Mouse (Mus musculus): ENCODE measurements around the gene Zfp637. TPM values are rescaled to one million over a fixed set of nuclear protein-coding genes. Genes with fewer than 3 reads are reported as not detected.
"Not testable (repeated sequence)": the region's sequence is repeated elsewhere in the genome, so short reads cannot be mapped to it uniquely, and the experiment has no call there.

Gene Zfp637
- polyA plus RNA-seq, 1 experiment from 2014 or later = 81.3 TPM

DNA sequence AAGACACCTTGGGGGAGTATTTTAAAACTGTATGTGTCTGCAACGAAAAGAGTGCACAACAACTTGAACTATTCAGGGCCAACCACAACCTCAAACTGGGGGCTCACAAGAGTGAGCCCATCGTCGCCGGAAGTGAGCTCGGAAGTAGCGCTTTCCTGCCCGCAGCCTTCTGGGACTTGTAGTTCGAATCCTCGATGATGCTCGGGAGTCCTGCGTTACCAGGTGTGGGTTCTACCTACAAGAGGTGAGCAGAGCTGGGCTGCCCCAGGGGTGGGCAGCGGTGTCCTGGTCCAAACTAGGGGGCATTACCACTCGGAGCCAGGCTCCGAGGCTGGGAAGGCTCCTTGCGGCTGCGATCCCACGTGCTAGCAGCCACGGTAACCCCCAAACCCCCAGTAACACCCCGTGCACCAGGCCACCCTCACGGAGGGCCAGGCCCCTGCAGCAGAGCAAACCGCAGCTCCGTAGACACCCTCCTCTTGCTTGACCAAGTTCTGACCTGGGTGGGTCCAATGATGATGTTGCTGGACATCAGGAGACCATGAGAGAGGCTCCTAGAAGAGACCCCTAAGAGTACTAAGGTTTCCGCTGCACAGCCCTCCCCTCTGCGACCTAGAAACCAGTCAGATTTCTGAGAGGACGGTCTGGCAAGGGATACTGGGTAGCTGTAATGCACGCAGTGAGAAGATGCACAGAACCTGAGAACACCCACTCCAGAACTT is 22.1 kb downstream of the Zfp637 start:
- H3K4me2 ChIP-seq (ENCODE audit: low read length) = peak overlapping the region; percentile 99
- WGBS = 3% methylated on average over 26 of the region's 26 CpGs

GRCm38 (mm10) chr6:117863751-117864150 is 22.8 kb downstream of the Zfp637 start:
- Histone ChIP-seq H3K27ac (replicated peaks in 1 of 2; ENCODE audit: control insufficient read depth in 1 of 2, insufficient read depth in 1 of 2, low read depth in 2 of 2, low read length in 2 of 2) (no peak overlapping the region), H3K4me3 (ENCODE audit: control insufficient read depth in 1 of 2, insufficient read depth in 1 of 2, low read depth in 1 of 2, low read length in 2 of 2) (no peak overlapping the region), H3K4me2 (ENCODE audit: low read length) (peak overlapping the region; percentile 99), H3K36me3 (ENCODE audit: control insufficient read depth, insufficient read depth, low read length) (no peaks in the 10 kb centered on the region), H3K4me1 (ENCODE audit: control insufficient read depth in 2 of 2, insufficient read depth in 2 of 2, low read length in 2 of 2) (peaks cover 3 to 4% of the 10 kb centered on the region in 2 experiments; a peak in 2 of 4 replicates), H3K9me3 (ENCODE audit: control insufficient read depth, low read length) (no peaks in the 10 kb centered on the region), H3K9ac (ENCODE audit: low read length) (no peak overlapping the region), H3K27me3 (ENCODE audit: control insufficient read depth, insufficient read depth, low read length) (no peaks in the 10 kb centered on the region)
- 91% methylated on average over 8 of the region's 8 CpGs for WGBS
- ATAC-seq (ENCODE audit: insufficient number of reproducible peaks, insufficient read depth, low FRiP score, low read depth) = no peak

More for the DNA sequence above, 22.1 kb downstream of the Zfp637 start:
- Histone ChIP-seq H3K9ac (ENCODE audit: low read length) (peak overlapping the region; percentile 72), H3K36me3 (ENCODE audit: control insufficient read depth, insufficient read depth, low read length) (no peaks in the 10 kb centered on the region), H3K4me1 (ENCODE audit: control insufficient read depth in 2 of 2, insufficient read depth in 2 of 2, low read length in 2 of 2) (peaks cover 3 to 4% of the 10 kb centered on the region in 2 experiments; a peak in 2 of 4 replicates), H3K9me3 (ENCODE audit: control insufficient read depth, low read length) (no peaks in the 10 kb centered on the region), H3K27me3 (ENCODE audit: control insufficient read depth, insufficient read depth, low read length) (no peaks in the 10 kb centered on the region), H3K27ac (replicated peaks in 1 of 2; ENCODE audit: control insufficient read depth in 1 of 2, insufficient read depth in 1 of 2, low read depth in 2 of 2, low read length in 2 of 2) (no peak overlapping the region), H3K4me3 (ENCODE audit: control insufficient read depth in 1 of 2, insufficient read depth in 1 of 2, low read depth in 1 of 2, low read length in 2 of 2) (peak overlapping the region; percentile 71 to 72)
- no peak; the same call in 1 of the 2 replicates for ATAC-seq (ENCODE audit: insufficient number of reproducible peaks, insufficient read depth, low FRiP score, low read depth)

GRCm38 (mm10) chr6:117868187-117868586 is 27.2 kb downstream of the Zfp637 start:
- no peak overlapping the region for H3K9ac ChIP-seq (ENCODE audit: low read length)
- H3K4me1 ChIP-seq (ENCODE audit: control insufficient read depth in 2 of 2, insufficient read depth in 2 of 2, low read length in 2 of 2) = peaks cover 0 to 2% of the 10 kb centered on the region in 2 experiments; a peak in 2 of 4 replicates
- no peaks in the 10 kb centered on the region for H3K9me3 ChIP-seq (ENCODE audit: control insufficient read depth, low read length)
- no peak for ATAC-seq (ENCODE audit: insufficient number of reproducible peaks, insufficient read depth, low FRiP score, low read depth)
- no peaks in the 10 kb centered on the region; the same call in 1 of the 2 replicates for H3K27me3 ChIP-seq (ENCODE audit: control insufficient read depth, insufficient read depth, low read length)
- H3K4me3 ChIP-seq (ENCODE audit: control insufficient read depth in 1 of 2, insufficient read depth in 1 of 2, low read depth in 1 of 2, low read length in 2 of 2) = no peak overlapping the region
- H3K27ac ChIP-seq (replicated peaks in 1 of 2; ENCODE audit: control insufficient read depth in 1 of 2, insufficient read depth in 1 of 2, low read depth in 2 of 2, low read length in 2 of 2) = no peak overlapping the region
- H3K36me3 ChIP-seq (ENCODE audit: control insufficient read depth, insufficient read depth, low read length) = no peaks in the 10 kb centered on the region
- 86% methylated on average over 8 of the region's 8 CpGs for WGBS
- no peak overlapping the region for H3K4me2 ChIP-seq (ENCODE audit: low read length)

- no peak for ATAC-seq (ENCODE audit: insufficient number of reproducible peaks, insufficient read depth, low FRiP score, low read depth)
- 61% methylated on average over 14 of the region's 14 CpGs for WGBS
- no peak overlapping the region for H3K9ac ChIP-seq (ENCODE audit: low read length)
- H3K9me3 ChIP-seq (ENCODE audit: control insufficient read depth, low read length) = no peaks in the 10 kb centered on the region
- no peaks in the 10 kb centered on the region for H3K4me1 ChIP-seq (ENCODE audit: control insufficient read depth in 2 of 2, insufficient read depth in 2 of 2, low read length in 2 of 2)
- no peak overlapping the region for H3K4me2 ChIP-seq (ENCODE audit: low read length)
- H3K36me3 ChIP-seq (ENCODE audit: control insufficient read depth, insufficient read depth, low read length) = no peaks in the 10 kb centered on the region
- H3K27ac ChIP-seq (replicated peaks in 1 of 2; ENCODE audit: control insufficient read depth in 1 of 2, insufficient read depth in 1 of 2, low read depth in 2 of 2, low read length in 2 of 2) = no peak overlapping the region
- no peaks in the 10 kb centered on the region; the same call in 1 of the 2 replicates for H3K27me3 ChIP-seq (ENCODE audit: control insufficient read depth, insufficient read depth, low read length)
- H3K4me3 ChIP-seq (ENCODE audit: control insufficient read depth in 1 of 2, insufficient read depth in 1 of 2, low read depth in 1 of 2, low read length in 2 of 2) = no peak overlapping the region
These were observed 30.1 kb downstream of the Zfp637 start for GRCm38 (mm10) chr6:117871034-117871433.

GRCm38 (mm10) chr6:117873450-117873849 is 32.5 kb downstream of the Zfp637 start:
- H3K4me1 ChIP-seq (ENCODE audit: control insufficient read depth in 2 of 2, insufficient read depth in 2 of 2, low read length in 2 of 2); H3K36me3 ChIP-seq (ENCODE audit: control insufficient read depth, insufficient read depth, low read length); H3K9me3 ChIP-seq (ENCODE audit: control insufficient read depth, low read length); H3K4me3 ChIP-seq (ENCODE audit: control insufficient read depth in 1 of 2, insufficient read depth in 1 of 2, low read depth in 1 of 2, low read length in 2 of 2); H3K4me2 ChIP-seq (ENCODE audit: low read length); H3K27ac ChIP-seq (replicated peaks in 1 of 2; ENCODE audit: control insufficient read depth in 1 of 2, insufficient read depth in 1 of 2, low read depth in 2 of 2, low read length in 2 of 2); H3K27me3 ChIP-seq (ENCODE audit: control insufficient read depth, insufficient read depth, low read length); ATAC-seq (ENCODE audit: insufficient number of reproducible peaks, insufficient read depth, low FRiP score, low read depth); H3K9ac ChIP-seq (ENCODE audit: low read length): not testable (repeated sequence)
- 80% methylated on average over 7 of the region's 7 CpGs for WGBS

DNA sequence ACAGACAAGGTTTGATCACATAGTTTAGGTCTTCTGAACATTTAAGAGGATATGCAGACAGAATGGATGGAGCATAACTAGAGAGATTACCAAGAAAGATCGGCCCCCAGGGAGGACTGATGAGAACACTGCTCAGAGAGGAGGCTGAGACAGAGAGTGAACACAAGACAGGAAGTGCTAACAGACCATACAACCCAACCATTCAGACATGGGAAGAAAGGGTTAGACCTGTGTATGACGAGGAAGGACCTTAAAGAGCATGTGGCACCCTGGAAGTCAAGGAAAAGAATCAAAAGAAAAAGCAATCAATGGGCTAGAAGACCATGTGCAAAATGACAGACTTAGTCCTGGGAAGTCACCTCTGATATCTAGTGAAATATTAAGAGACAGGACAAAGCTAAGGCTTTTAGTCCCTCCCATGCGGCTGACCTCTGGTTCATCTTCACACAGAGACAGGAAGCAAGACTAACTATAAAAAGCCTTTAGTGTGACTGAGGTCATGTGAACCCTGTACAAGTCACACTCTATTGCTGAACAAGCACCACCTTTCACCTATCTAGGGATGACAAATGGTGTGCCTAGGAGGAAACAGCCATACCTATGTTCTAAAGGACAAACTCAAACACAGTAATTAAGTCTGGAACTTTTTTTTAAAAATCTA is 33.8 kb downstream of the Zfp637 start:
- no peaks in the 10 kb centered on the region for H3K9me3 ChIP-seq (ENCODE audit: control insufficient read depth, low read length)
- H3K4me2 ChIP-seq (ENCODE audit: low read length) = no peak overlapping the region
- no peak overlapping the region for H3K27ac ChIP-seq (replicated peaks in 1 of 2; ENCODE audit: control insufficient read depth in 1 of 2, insufficient read depth in 1 of 2, low read depth in 2 of 2, low read length in 2 of 2)
- WGBS = 76% methylated on average over 3 of the region's 3 CpGs
- H3K27me3 ChIP-seq (ENCODE audit: control insufficient read depth, insufficient read depth, low read length) = no peaks in the 10 kb centered on the region; the same call in 1 of the 2 replicates
- no peak overlapping the region for H3K9ac ChIP-seq (ENCODE audit: low read length)
- H3K36me3 ChIP-seq (ENCODE audit: control insufficient read depth, insufficient read depth, low read length) = no peaks in the 10 kb centered on the region
- no peaks in the 10 kb centered on the region for H3K4me1 ChIP-seq (ENCODE audit: control insufficient read depth in 2 of 2, insufficient read depth in 2 of 2, low read length in 2 of 2)
- H3K4me3 ChIP-seq (ENCODE audit: control insufficient read depth in 1 of 2, insufficient read depth in 1 of 2, low read depth in 1 of 2, low read length in 2 of 2) = no peak overlapping the region
- no peak for ATAC-seq (ENCODE audit: insufficient number of reproducible peaks, insufficient read depth, low FRiP score, low read depth)

DNA sequence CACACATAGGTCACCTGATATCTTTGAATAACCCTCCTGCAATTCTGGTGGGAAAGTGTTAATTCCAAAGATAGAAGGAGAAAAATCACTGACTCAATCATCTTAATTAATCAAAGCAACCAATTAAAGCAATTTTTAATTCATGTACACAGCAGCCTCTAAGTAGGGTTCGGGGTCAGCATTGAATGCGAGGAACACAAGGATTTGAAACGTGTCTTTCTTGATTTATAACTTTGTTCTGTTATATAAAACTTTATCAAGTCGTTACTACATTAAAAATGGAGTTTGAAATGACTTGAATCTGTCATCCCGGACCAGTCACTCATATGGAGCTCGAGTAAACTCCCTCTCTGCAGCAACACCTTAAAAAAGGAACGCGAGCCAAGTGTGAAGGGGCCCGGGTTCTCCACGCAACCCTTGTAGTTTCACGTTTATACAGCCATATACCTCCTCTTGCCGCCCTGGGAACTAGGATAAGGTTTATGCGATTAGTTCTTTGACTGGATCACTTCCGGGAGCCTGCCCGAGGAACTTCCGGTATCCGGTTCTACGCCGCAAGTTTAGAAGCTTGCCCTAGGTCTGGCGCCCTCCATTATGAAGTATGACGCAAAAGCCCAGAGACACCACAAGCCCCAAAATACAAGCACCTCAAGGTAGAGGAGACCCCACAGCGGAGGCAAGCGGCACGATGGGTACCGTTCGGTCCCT is 37.9 kb downstream of the Zfp637 start:
- H3K27ac ChIP-seq (replicated peaks in 1 of 2; ENCODE audit: control insufficient read depth in 1 of 2, insufficient read depth in 1 of 2, low read depth in 2 of 2, low read length in 2 of 2) = peak overlapping the region; percentile 97 to 99
- peak overlapping the region; percentile 79 for H3K9ac ChIP-seq (ENCODE audit: low read length)
- H3K36me3 ChIP-seq (ENCODE audit: control insufficient read depth, insufficient read depth, low read length) = no peaks in the 10 kb centered on the region
- peak; percentile 67 for ATAC-seq (ENCODE audit: insufficient number of reproducible peaks, insufficient read depth, low FRiP score, low read depth)
- H3K4me3 ChIP-seq (ENCODE audit: control insufficient read depth in 1 of 2, insufficient read depth in 1 of 2, low read depth in 1 of 2, low read length in 2 of 2) = peak overlapping the region; percentile 45 to 66
- no peaks in the 10 kb centered on the region for H3K27me3 ChIP-seq (ENCODE audit: control insufficient read depth, insufficient read depth, low read length)
- peaks cover 0 to 5% of the 10 kb centered on the region in 2 experiments; a peak in 3 of 4 replicates for H3K4me1 ChIP-seq (ENCODE audit: control insufficient read depth in 2 of 2, insufficient read depth in 2 of 2, low read length in 2 of 2)
- no peaks in the 10 kb centered on the region for H3K9me3 ChIP-seq (ENCODE audit: control insufficient read depth, low read length)
- 12% methylated on average over 26 of the region's 26 CpGs for WGBS
- peak overlapping the region; percentile 72 for H3K4me2 ChIP-seq (ENCODE audit: low read length)

Measured in heart, embryonic 14.5 days (tissue).